Mouse (Mus musculus): ENCODE data around the gene Irf2.

DNA sequence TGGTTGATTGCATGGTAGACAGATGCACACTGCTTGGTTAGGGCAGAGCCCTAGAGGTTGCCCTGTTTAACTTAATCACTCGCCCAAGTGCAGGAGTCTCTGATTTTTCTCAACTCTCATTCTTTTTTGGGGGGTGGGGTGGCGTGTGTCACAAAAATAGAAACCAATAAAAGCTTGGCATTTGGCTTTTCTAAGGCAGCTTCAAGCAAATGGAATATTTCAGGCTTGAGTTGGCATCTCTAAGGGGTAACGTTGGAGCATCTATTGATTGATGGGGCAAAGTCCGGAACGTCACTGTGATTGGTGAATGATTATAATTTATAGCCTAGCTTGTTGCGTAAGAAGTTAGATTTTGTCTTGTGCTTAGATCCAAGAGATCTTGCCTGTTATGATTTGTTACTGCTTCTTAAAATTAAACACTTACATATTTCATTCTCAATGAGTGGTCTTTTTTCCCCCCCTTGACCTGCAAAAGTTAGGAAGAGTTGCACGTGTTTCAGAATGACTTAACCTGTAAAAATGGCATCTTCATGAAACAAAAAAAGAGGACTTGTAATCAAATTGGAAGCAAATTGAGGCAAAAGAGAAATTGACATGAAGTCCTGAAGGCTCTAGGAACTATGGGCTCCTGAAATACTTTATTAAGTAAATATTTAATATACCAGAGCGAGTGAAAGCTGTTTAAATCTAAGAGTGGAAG lies 2.6 kb downstream of the Irf2 start:
- TF ChIP-seq ZNF384 (IDR thresholded peaks at IDR 0.05; ENCODE audit: low read depth, low read length): no peak
- TF ChIP-seq ZC3H11A (IDR thresholded peaks at IDR 0.05; ENCODE audit: borderline replicate concordance, low read depth, low read length): no peak
- no peak for TF ChIP-seq HCFC1 (IDR thresholded peaks at IDR 0.05; ENCODE audit: borderline replicate concordance, insufficient read depth, low read length)
